Mouse (Mus musculus) megakaryocyte, embryonic 14.5 days (primary cell): Measurements from ENCODE around the gene 1700025C18Rik. TPM values are rescaled to one million over a fixed set of nuclear protein-coding genes. Genes with fewer than 3 reads are reported as not detected.

Source experiments
- H3K27me3 ChIP-seq: replicated peaks from 2 replicates; pipeline ENCODE3; 2012; ENCODE audit warnings: inconsistent platforms
- H3K36me3 ChIP-seq: replicated peaks from 2 replicates; pipeline ENCODE3; 2012; ENCODE audit warnings: low read length, inconsistent platforms, mixed read lengths
- H3K4me1 ChIP-seq: 2 replicates; pipeline ENCODE4 v1.6.1; 2012; ENCODE audit warnings: inconsistent platforms
- H3K4me3 ChIP-seq: replicated peaks from 2 replicates; pipeline ENCODE3; 2012; ENCODE audit warnings: moderate library complexity, mild to moderate bottlenecking, inconsistent platforms
- H3K9me3 ChIP-seq: 2 replicates; pipeline ENCODE4 v1.6.1; 2012; ENCODE audit warnings: inconsistent platforms
- FLI1 ChIP-seq: IDR thresholded peaks from 2 replicates; pipeline ENCODE4 v1.6.1; 2012; ENCODE audit warnings: low read length, inconsistent platforms, mixed read lengths
- GATA1 ChIP-seq: IDR thresholded peaks from 3 replicates; pipeline ENCODE4 v1.6.1; 2012; ENCODE audit warnings: mixed read lengths, low read length, inconsistent platforms, borderline replicate concordance
- polyA plus RNA-seq: library from polyadenylated mRNA; stranded (reverse); fragments of >175 nt; gene quantifications from 2 replicates; pipeline ENCODE4 v1.2.3, GENCODE M21; 2012; ENCODE audit warnings: low replicate concordance; ENCODE audit not compliant: insufficient read depth

The 1700025C18Rik gene
- polyA plus RNA-seq, 1 experiment, result not detected

DNA sequence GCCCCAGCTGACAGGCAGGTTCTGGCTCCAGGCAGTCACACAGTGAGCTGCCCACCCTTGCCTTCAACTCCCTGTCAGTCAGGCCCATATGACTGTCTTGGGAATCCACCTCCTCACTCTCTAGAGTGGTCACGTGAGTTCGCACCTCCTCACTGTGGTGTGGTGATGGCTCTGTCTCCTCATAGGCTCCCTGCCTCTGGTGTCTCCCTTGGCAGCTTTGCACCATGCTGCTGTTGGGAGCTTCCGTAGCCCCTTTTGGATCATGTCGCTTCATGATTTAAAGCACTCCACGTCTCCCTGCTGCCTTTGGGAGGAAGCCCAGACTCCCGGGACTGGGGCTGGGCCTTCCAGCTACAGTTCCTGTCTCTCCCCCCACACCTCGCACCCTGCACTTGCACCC lies 26.1 kb downstream of the 1700025C18Rik start:
- no peak for TF ChIP-seq FLI1
- TF ChIP-seq GATA1, result no peak
- no peak overlapping the region for H3K4me3 ChIP-seq
- H3K4me1 ChIP-seq, result peaks cover 3% of the 10 kb centered on the region; the same call in 1 of the 2 replicates
- no peaks in the 10 kb centered on the region for H3K9me3 ChIP-seq
- H3K36me3 ChIP-seq, result no peaks in the 10 kb centered on the region
- peaks cover 66% of the 10 kb centered on the region for H3K27me3 ChIP-seq

DNA sequence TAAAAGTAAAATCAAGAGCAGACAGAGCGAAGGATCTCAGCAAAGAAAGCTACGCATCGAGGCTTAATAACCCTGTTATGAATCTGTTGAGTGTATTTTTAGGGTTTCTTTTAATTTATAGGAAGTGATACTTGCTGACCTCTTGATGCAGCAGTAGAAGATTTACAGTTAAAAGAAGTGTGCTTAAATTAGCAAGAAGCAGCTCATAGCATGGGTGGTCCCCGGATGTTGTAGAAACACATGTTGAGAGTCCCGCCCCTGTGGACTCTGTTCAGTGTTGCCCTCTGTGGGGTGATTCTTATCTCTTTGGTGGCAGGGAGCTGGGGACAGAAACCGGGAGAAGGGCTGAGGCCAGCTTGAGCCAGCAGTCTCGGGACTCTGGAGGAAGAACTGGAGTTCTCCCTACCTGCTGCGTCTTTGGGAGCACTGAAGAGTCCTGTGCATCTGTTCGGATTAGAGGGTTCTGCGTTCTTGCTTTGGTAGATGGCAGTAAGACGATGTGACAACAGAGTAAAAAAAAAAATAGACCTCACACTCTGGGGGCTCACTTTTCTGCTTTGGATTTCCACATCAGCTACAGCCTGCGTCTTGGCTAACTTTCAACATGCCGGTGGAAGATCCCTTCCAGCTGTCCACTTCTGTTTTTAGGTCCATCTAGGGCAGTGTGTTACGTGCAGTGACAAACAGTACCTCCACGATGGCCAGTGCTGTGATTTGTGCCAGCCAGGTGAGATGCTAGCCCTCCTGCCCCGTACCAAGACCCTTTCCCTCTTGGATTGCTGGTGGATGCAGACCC lies 28.7 kb downstream of the 1700025C18Rik start:
- H3K4me1 ChIP-seq, result no peaks in the 10 kb centered on the region

DNA sequence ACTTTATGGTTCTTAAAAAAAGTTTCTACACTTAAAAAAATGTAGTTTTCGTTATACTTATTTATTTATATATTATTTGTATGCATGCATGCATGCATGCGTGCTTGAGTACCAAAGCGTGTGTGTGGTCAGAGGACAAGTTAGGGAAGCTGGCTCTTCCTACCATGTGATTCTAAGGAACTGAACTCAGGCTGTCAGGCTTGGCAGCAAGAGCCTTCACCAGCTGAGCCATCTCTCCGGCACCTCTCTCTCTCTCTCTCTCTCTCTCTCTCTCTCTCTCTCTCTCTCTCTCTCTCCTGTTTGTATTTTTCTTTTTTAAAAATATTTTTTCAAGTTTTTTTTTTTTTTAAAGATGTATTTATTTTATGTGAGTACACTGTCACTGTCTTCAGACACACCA lies 30.6 kb downstream of the 1700025C18Rik start:
- no peak for TF ChIP-seq GATA1
- TF ChIP-seq FLI1, result no peak
- Histone ChIP-seq H3K4me1 (peaks cover 11% of the 10 kb centered on the region), H3K27me3 (peaks cover 72% of the 10 kb centered on the region), H3K4me3 (no peak overlapping the region), H3K36me3 (no peaks in the 10 kb centered on the region), H3K9me3 (no peaks in the 10 kb centered on the region)

More for the DNA sequence above, 28.7 kb downstream of the 1700025C18Rik start:
- Histone ChIP-seq H3K4me3 (no peak overlapping the region), H3K36me3 (no peaks in the 10 kb centered on the region), H3K27me3 (peaks cover 69% of the 10 kb centered on the region), H3K9me3 (no peaks in the 10 kb centered on the region)
- TF ChIP-seq FLI1 (no peak), GATA1 (no peak)

DNA sequence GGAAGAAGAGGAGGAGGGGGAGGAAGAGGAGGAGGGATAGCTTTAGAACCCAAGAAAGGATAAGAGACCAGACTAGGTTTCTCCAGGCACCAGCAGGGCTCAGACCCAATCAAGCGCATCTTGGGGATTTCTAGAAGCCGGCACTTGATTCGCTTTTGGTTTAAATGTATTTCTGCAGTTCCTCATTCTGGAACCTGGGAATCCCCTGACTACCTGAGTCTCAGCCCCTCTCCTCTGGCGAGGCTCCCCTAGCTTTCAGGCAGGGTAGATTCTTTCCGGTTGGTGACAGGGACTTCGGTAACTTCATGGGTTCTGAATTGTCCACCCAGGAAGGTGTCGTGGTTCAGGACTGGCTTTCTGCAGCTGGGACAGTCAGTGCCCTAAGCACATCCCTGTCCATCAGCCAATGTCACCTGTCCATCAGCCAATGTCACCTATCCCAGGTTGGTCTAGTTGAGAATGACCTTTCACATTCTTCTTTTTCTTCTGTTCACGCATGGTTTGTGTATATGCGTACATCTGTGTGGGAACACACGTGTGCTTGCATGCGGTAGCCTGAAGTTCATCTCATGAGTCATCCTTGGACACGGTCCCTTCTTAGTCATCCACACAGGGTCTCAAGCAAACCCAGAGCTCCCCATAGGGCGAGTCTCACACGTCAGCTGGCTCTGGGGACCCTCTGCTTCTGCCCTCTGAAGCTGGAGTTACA lies 34.0 kb downstream of the 1700025C18Rik start:
- Histone ChIP-seq H3K27me3 (peaks cover 71% of the 10 kb centered on the region), H3K4me3 (no peak overlapping the region), H3K9me3 (peaks cover 14% of the 10 kb centered on the region), H3K4me1 (peaks cover 14% of the 10 kb centered on the region), H3K36me3 (no peaks in the 10 kb centered on the region)
- TF ChIP-seq FLI1, result no peak

DNA sequence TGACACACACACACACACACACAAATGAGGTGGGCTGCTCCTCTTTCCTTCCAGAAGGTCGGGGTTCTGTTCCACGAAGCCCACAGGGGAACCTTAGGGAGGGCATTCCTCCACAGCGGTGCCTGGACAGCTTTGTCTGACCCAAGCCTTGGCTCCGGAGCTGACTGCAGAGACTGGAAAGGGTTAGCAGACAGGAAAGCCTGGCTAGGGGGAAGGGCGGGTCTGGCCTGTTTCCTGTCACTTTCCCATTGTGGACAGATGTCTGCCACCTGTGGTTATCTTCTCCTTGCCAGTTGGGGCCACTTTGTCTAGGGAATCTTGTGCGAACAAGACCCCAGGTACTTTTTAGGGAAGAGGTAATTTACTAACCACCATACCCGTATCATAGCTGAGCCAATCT lies 34.6 kb downstream of the 1700025C18Rik start:
- H3K4me3 ChIP-seq, result peak overlapping the region; percentile 65
- no peaks in the 10 kb centered on the region for H3K36me3 ChIP-seq
- peaks cover 14% of the 10 kb centered on the region for H3K9me3 ChIP-seq
- peaks cover 77% of the 10 kb centered on the region for H3K27me3 ChIP-seq
- H3K4me1 ChIP-seq, result peaks cover 14% of the 10 kb centered on the region
- TF ChIP-seq FLI1, result no peak
- TF ChIP-seq GATA1, result no peak

DNA sequence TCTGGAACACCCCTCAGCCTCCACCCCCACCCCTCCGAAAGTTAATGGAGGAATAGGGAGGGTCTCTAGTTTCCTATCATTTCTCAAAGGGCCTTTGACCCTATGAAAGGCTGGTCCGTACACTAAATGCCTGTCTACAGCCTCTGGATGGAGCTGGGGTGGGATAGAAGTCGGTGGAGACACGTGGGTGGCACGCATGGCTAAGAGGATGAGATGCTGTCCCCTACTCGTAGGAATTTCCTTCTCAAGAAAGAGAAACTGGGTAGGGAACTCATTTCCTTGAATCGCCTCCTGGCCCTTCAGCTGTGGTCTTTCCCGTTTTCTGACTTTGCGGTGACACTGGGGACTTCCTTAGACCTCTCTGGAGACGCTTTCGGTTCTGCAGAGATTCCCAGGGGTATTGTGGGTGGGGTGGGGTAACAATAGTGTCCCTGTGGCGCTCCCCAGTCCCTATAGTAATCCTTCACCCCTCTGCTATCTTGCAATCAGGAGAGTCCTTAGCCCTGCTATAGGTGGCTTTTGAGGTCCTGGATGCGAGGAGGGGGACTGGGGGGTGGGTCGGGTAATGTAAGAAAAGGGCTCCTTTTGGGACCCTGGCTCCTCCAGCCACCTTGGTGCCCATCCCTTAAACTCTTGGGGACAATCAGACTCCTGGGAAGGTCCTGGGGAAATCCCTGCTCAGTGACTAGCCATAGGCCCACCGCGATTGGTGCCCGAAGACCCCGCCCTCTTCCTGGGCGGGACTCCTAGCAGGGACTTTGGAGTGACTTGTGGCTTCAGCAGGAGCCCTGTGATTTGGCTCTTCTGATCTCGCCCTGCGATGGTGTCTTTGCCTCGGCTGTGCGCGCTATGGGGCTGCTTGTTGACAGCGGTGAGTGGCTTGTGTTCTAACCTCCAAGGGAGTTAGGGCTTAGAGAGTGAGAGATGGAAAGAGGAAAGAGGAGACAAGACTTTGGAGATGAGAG lies 35.4 kb downstream of the 1700025C18Rik start, which contains the start of gene Cd40:
TSS of gene Cd40 (plus strand) at position 740 of the 965 bp plus-strand sequence.
- Histone ChIP-seq H3K4me1 (peaks cover 14% of the 10 kb centered on the region), H3K36me3 (no peaks in the 10 kb centered on the region), H3K4me3 (peak within 1 kb of the TSS; percentile 72), H3K27me3 (peaks cover 80% of the 10 kb centered on the region), H3K9me3 (peaks cover 19% of the 10 kb centered on the region)
- TF ChIP-seq GATA1 (no peak), FLI1 (no peak)

DNA sequence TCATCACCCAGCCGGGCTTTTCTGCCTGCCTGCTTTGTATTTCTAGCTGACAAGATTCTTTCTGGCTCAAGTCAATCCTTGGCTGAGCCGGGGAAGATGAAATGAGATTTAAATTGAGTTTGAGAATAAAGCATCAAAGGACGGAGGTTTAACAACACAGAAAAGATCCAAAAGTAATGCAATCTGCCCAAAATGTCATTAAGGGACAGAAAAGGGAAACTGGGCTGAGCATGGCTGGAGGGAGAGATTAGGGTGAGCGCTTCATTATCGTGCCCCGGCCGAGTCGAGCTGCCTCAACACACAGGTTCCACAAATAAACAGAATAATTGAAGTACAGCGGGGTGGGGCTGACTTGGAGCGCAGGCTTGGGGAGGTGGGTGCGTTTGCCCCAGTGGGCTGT lies 39.0 kb downstream of the 1700025C18Rik start:
- Histone ChIP-seq H3K4me3 (no peak overlapping the region), H3K4me1 (peaks cover 14% of the 10 kb centered on the region), H3K9me3 (peaks cover 19% of the 10 kb centered on the region), H3K27me3 (peaks cover 71% of the 10 kb centered on the region), H3K36me3 (no peaks in the 10 kb centered on the region)
- TF ChIP-seq GATA1 (no peak), FLI1 (no peak)

DNA sequence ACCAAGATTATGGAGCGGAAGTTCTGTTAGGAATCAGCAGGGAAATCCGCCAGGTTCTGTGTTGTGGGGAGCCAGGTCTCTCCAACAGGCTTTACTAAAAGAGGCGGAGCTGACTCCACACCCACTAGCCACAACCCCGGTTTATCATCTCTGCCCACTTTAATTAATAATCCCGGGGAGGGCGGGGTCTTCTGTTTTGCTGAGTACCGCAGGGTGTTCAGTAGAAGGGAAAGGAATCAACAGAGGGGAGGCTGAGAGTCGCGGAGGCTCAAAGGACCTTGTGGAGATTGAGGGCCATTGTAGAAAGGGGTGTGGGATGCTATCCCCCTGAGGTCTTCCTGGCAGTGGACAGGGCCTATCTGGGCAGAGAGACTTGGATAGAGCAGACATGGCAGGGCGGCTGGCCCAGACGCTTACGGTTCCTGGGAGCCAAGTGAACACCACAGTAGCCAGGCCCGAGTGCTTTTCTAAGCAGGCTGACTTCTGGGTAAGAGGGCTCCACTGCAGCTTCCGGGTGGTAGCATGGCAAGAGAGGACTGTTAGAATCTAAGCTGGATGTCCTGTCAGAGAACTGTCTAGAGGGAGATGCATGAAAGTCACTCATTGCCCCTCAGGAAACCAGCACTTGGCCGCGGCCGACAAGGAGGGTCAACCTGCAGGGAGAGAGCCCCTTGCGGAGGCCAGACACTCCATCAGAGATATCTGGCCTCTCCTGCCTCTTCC lies 39.6 kb downstream of the 1700025C18Rik start:
- no peaks in the 10 kb centered on the region for H3K36me3 ChIP-seq
- H3K4me1 ChIP-seq, result peaks cover 13% of the 10 kb centered on the region
- H3K9me3 ChIP-seq, result peaks cover 19% of the 10 kb centered on the region
- H3K27me3 ChIP-seq, result peaks cover 66% of the 10 kb centered on the region
- TF ChIP-seq GATA1 (no peak), FLI1 (no peak)
- H3K4me3 ChIP-seq, result no peak overlapping the region

DNA sequence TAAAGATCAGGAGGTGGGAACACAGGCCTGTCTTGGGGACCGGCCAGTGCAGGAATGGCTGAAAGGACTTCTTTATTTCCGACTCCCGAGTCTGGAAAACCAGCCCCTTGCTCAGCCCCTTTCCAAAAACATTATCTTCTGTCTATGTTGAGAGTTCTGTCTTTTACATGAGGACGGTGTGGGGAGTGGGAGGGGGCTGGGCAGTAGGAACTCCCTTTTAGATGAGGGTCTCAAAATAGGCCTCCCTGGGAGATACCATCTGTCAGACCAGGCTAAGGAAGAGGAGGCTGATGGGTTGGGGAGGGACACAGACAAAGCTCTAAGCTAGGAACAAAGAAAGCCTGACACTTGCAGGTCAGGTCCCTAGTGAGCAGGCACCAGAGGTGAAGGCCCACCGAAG lies 41.5 kb downstream of the 1700025C18Rik start:
- peaks cover 64% of the 10 kb centered on the region for H3K27me3 ChIP-seq
- H3K4me3 ChIP-seq, result no peak overlapping the region
- TF ChIP-seq GATA1, result no peak
- TF ChIP-seq FLI1, result no peak
- no peaks in the 10 kb centered on the region for H3K4me1 ChIP-seq
- H3K36me3 ChIP-seq, result no peaks in the 10 kb centered on the region
- peaks cover 21% of the 10 kb centered on the region for H3K9me3 ChIP-seq
